Mouse (Mus musculus) spleen, adult 2 months (tissue): Measurements from ENCODE around the gene Stx2. TPM values are rescaled to one million over a fixed set of nuclear protein-coding genes. Genes with fewer than 3 reads are reported as not detected.
A peak's percentile ranks its signal among the peaks of the same experiment; 100 is the strongest.

ENCODE experiments used
- DNase-seq, 2 experiments: peaks; one replicate each; pipeline versions ENCODE4 v3.0.0 to v3.0.0-alpha.2; 2012 to 2021; ENCODE audit warnings: low spot score in 2 of 2, low read depth in 1 of 2
- H3K27ac ChIP-seq: fragments of 200-500 bp; 2 replicates; pipeline ENCODE4 v1.5.1; 2012; ENCODE audit warnings: low read length, inconsistent platforms; ENCODE audit not compliant: insufficient read depth
- H3K27me3 ChIP-seq: fragments of 200-500 bp; 2 replicates; pipeline ENCODE4 v1.6.1; 2012; ENCODE audit warnings: mild to moderate bottlenecking, moderate library complexity, low read length, inconsistent platforms; ENCODE audit not compliant: control insufficient read depth, insufficient read depth
- H3K36me3 ChIP-seq: fragments of 200-500 bp; 2 replicates; pipeline ENCODE4 v1.6.1; 2012; ENCODE audit warnings: mild to moderate bottlenecking, low read length, inconsistent platforms; ENCODE audit not compliant: control insufficient read depth, insufficient read depth
- H3K4me1 ChIP-seq: fragments of 200-500 bp; 2 replicates; pipeline ENCODE4 v1.6.1; 2011; ENCODE audit warnings: inconsistent platforms; ENCODE audit not compliant: control insufficient read depth, insufficient read depth, insufficient read length
- H3K4me3 ChIP-seq: fragments of 200-500 bp; 2 replicates; pipeline ENCODE4 v1.5.1; 2011; ENCODE audit warnings: mild to moderate bottlenecking, inconsistent platforms; ENCODE audit not compliant: insufficient read depth, insufficient read length; ENCODE audit errors: extremely low read depth
- CTCF ChIP-seq: fragments of 200-500 bp; IDR thresholded peaks from 2 replicates; pipeline ENCODE4 v1.5.1; 2011; ENCODE audit warnings: mild to moderate bottlenecking, inconsistent platforms; ENCODE audit not compliant: insufficient read depth, insufficient read length, insufficient replicate concordance; ENCODE audit errors: extremely low read depth
- POLR2A ChIP-seq: fragments of 200-500 bp; IDR thresholded peaks from 2 replicates; pipeline ENCODE4 v1.6.1; 2011; ENCODE audit warnings: low read depth, low read length, inconsistent platforms
- WGBS: fragments of 180-500 bp; shearing (Covaris S2); methylation state at CpG from one replicate; pipeline ENCODE4 v1.1.7; 2018; 5-methylcytosine and 5-hydroxymethylcytosine counted together
- polyA plus RNA-seq: library from polyadenylated mRNA; depleted of rRNA; stranded (reverse); fragments of >200 nt; gene quantifications from 2 replicates; pipeline ENCODE4 v1.2.3, GENCODE M21; 2012

Gene Stx2
- polyA plus RNA-seq, 1 experiment = 27.7 TPM

GRCm38 (mm10) chr5:129020300-129020668 lies 11.9 kb upstream of the Stx2 start:
- H3K36me3 ChIP-seq = peaks cover 10% of the 10 kb centered on the region
- H3K27me3 ChIP-seq = no peaks in the 10 kb centered on the region
- no peak for DNase-seq
- TF ChIP-seq CTCF (no peak), POLR2A (no peak)
- peak overlapping the region; percentile 98 for H3K27ac ChIP-seq
- under 1% methylated on average over 44 of the region's 56 CpGs for WGBS
- peak overlapping the region; percentile 100 for H3K4me3 ChIP-seq
- H3K4me1 ChIP-seq = peaks cover 3% of the 10 kb centered on the region

DNA sequence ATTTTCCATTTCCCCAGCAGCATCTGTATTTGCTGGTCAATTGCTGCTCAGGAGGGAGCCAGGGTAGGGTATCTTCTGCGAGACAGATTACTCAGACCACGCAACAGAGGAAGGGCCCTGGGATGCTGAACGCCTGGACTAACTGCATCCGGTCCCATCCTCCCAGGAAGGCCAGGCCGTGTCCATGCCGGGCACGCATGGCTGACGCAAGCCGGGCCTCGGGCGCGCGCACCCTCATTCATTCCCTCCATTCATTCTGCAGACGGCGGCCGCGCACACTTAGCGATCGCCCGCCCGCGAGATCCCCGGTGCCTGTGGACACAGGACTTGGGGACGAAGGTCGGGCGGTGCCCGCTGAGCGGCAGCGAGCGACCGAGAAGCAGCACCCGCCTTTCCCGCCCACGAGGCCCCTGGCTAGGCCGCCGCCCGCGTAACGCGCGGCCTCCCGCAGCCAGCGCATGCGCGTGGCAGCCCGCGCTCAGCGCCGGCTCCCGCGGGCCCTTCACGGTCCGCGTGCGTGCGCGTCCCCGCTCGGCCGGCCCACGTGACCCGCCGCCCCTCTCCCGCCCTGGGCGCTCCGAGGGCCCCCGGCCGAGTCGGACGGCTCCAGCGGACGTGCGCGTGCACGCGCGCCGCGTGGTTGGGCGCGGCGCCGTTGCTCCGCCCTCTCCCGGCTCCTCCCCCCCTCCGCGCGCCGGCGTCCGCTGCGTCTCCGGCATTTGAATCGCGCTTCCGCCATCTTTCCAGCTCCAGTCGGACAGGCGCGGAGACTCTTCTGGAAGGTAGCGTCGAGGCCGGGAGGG lies 11.3 kb upstream of the Stx2 start, which contains the start of gene Ran:
TSS of gene Ran (plus strand) at position 573 of the 803 bp plus-strand sequence.
- Histone ChIP-seq H3K4me3 (peak within 1 kb of the TSS; percentile 100), H3K4me1 (peaks cover 3% of the 10 kb centered on the region), H3K36me3 (peaks cover 10% of the 10 kb centered on the region), H3K27me3 (no peaks in the 10 kb centered on the region), H3K27ac (peak within 1 kb of the TSS; percentile 98)
- peak; percentile 89 to 92 for DNase-seq
- under 1% methylated on average over 92 of the region's 102 CpGs for WGBS
- TF ChIP-seq CTCF (no peak), POLR2A (peak; percentile 70)

DNA sequence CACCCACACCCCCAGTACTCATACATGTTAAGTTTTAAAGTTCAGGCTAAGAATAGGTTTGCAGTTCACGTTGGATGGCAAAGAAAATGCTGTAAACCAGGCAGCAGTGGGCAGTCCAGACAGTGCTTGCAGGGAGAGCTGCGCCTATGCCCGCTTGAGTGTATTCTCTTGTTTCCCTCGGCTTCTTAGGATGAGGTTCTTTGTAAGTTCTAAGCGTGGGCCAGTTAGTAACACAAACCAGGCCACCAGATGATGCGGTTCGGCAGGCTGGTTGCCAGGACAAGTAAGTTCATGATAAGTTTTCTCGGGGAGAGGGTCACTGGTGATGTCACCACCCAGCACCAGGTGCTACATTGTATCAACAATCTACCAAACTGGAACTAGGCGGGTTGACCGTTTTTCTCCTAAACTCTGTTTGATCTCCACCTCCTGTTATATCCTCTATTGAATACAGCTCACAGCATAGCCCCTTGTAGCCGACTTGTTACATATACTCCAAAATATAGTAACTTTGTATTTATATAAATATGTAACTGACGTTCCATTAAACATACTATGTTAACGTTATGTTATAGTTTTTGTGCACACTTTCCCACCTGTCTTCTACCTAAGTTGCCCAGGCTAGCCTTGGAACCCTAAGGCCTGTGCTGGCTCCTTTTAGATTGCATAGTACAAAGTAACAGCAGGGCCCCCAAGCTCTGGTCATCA lies 10.6 kb upstream of the Stx2 start:
- Histone ChIP-seq H3K4me1 (peaks cover 3% of the 10 kb centered on the region), H3K4me3 (peak overlapping the region; percentile 87), H3K36me3 (peaks cover 9% of the 10 kb centered on the region), H3K27me3 (no peaks in the 10 kb centered on the region), H3K27ac (peak overlapping the region; percentile 84)
- TF ChIP-seq POLR2A (no peak), CTCF (no peak)
- DNase-seq = no peak
- WGBS = 86% methylated on average over 13 of the region's 13 CpGs

DNA sequence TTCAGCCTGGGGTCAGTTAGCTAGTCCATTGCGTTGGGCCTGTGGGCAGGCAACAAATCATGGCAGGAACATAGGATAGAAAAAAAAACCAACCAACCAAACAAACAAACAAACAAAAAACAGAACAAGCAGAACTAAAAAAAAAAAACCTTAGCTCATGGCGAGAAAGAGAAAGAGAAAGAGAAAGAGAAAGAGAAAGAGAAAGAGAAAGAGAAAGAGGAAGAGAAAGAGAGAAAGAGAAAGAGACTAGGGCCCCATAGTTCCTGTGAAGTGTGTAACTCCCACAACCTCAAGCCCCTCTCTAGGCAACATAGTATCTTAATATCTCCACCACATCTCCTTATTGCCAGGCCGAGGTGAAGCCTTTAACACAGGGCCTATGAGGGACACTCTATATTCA lies 8.0 kb upstream of the Stx2 start:
- Histone ChIP-seq H3K27ac (no peak overlapping the region), H3K4me1 (peaks cover 3% of the 10 kb centered on the region), H3K4me3 (no peak overlapping the region), H3K36me3 (no peaks in the 10 kb centered on the region; the same call in 1 of the 2 replicates), H3K27me3 (no peaks in the 10 kb centered on the region)
- TF ChIP-seq POLR2A = no peak
- no peak for TF ChIP-seq CTCF
- 84% methylated on average over 3 of the region's 3 CpGs for WGBS
- no peak for DNase-seq

DNA sequence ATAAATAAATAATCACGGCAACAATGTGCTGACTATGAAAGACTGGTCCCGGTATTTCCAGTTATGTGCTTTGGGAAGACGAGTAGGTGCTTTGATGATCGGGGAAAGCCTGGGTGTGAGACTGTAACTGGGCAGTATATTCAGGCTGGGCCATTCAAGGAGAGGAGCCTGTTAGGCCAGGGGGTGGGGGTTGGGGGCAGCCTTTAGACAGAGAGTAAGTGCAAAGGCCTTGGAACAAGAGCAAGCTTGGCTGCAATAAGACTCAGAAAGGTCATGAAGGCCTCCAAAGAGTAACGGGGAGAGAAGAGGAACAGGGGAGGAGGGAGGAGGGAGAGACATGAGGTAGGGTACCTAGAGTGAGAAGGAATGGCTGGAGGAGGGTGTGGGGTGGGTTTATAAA lies 7.2 kb upstream of the Stx2 start:
- H3K4me1 ChIP-seq = no peaks in the 10 kb centered on the region; the same call in none of the 2 replicates
- H3K27me3 ChIP-seq = no peaks in the 10 kb centered on the region
- no peak overlapping the region for H3K27ac ChIP-seq
- no peak overlapping the region for H3K4me3 ChIP-seq
- TF ChIP-seq POLR2A = no peak
- TF ChIP-seq CTCF = no peak
- H3K36me3 ChIP-seq = no peaks in the 10 kb centered on the region
- DNase-seq = no peak
- WGBS = 91% methylated on average over 5 of the region's 5 CpGs

DNA sequence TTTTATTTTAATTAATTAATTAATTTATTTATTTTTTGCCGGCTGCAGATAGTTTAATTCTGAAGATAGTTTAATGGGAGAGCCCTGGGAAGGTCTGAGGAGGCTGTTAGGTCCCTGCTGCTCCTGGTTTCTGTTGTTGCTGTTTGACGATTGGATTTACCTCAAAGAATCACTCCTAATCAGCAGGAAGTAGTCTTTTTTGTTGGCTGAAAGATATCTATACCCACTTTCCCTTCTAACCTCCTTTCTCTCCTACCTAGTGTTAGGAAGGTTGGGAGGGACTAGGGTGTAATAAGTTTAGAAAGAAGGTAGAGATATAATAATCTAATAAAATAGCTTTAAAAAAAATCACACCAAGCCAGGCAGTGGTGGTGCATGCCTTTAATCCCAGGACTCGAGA lies 6.6 kb upstream of the Stx2 start:
- Histone ChIP-seq H3K36me3 (no peaks in the 10 kb centered on the region), H3K4me1 (no peaks in the 10 kb centered on the region; the same call in 1 of the 2 replicates), H3K27me3 (no peaks in the 10 kb centered on the region), H3K27ac (no peak overlapping the region), H3K4me3 (no peak overlapping the region)
- TF ChIP-seq CTCF (no peak), POLR2A (no peak)
- DNase-seq = no peak
- WGBS = 80% methylated on average over 3 of the region's 3 CpGs

GRCm38 (mm10) chr5:129010937-129011336 lies 2.6 kb upstream of the Stx2 start:
- Histone ChIP-seq H3K27me3 (no peaks in the 10 kb centered on the region), H3K36me3 (no peaks in the 10 kb centered on the region), H3K27ac (no peak overlapping the region), H3K4me3 (no peak overlapping the region), H3K4me1 (peaks cover 4% of the 10 kb centered on the region; the same call in 1 of the 2 replicates)
- whole genome bisulfite sequencing = 90% methylated on average over 2 of the region's 2 CpGs
- TF ChIP-seq POLR2A (no peak), CTCF (no peak)
- DNase-seq = no peak
